Mouse (Mus musculus): Measurements from ENCODE around the gene Zfp46. TPM values are rescaled to one million over a fixed set of nuclear protein-coding genes. Genes with fewer than 3 reads are reported as not detected.
A peak's percentile ranks its signal among the peaks of the same experiment; 100 is the strongest.

The Zfp46 gene
- total RNA-seq, 2 experiments from 2014 or later: 61.7 to 63.2 TPM

DNA sequence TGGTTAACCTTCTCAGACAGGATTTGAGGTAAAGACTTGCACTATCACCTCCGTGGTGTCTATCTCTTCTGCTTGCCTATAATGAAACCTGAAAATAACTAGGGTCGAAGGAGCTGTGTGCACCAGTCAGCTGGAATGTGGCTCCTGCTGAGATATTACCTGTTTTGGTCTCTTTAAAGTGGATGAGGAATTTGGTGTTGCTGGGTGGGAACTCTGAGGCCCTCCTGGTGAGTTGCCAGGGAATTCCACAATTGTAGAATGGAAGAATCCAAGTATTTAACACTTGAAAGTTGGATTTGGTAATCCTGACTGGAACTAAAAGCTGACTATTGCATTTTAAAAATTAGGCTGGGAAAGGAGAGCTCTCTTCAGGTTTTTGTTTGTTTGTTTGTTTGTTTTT, 19.7 kb downstream of the Zfp46 start:
- intact Hi-C loops (cut with DNase I): no loop called here
- no peak for DNase-seq (ENCODE audit: low spot score in 2 of 2)

- DNase-seq (ENCODE audit: low spot score in 2 of 2): no peak
- intact Hi-C loops (cut with DNase I): no loop called here
Measured at GRCm38 (mm10) chr4:136308355-136308754, 23.9 kb downstream of the Zfp46 start.

DNA sequence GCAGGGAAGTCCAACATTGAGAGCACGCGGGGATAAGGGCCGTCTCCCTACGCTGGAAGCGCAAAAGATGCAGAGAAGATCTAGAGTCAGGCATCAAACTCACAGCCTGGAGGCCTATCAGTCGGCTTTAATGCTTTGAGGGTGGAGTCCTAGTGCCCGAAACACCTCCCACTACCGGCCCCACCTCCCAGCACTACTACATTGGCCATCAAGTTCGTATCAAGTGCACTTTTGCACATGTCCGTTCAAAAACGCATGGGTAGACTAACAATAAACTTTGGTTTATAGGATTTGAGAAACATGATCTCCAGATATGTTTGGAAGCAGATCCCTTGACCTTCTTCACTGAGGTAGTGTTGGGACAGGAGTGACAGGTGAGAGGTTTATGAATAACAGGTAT, 25.3 kb downstream of the Zfp46 start:
- no peak for DNase-seq (ENCODE audit: low spot score in 2 of 2)
- intact Hi-C loops (cut with DNase I): loop anchor here (1.0 kb wide), 1 partner anchor 24 kb away; no protein-coding TSS in a partner anchor

DNA sequence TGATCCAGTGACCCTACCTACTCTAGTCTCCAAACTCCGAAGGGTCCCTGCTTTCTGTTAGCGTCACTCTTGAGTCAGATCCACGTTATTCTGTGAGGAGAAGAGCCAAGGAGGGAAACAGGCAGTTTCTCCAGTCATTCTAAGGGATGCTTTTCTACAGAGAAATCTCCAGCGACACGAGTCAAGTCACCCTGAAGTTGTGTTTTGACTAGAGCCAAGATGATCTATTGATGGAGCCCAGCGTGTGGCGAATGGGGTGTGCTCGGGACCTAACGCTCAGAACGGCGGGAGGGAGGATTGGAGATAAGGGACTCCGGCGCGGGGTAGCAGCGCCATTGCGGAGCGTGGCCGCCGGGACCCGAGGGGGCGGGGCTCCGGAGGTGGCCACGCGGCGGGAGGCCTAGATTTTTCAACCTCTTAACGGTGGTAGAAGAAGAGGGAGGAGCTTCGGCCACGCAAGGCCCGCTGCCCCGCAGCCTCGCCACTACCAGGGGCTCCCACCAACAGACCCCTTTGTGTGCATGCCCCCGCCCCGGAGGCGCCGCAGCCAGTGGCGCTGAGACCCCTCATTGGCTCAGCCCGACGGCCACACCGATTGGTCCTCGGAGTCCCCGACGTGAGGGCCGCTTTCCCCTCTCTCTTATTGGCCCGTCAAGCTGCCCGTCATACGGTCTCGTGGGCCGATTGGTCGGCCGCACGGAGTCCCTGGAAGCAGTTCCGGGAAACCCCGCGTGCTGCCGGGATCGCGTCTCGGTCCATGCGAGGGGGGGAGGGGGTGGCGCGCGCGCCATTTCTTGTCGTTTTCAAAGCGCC, 26.0 kb downstream of the Zfp46 start, which contains the start of gene Hnrnpr:
Hnrnpr (plus strand) TSS at position 714 of the 813 bp plus-strand sequence.
- peak; percentile 98 to 99 for DNase-seq (ENCODE audit: low spot score in 2 of 2)
- intact Hi-C loops (cut with DNase I): loop anchor here (1.0 kb wide), 1 partner anchor 25 kb away; no protein-coding TSS in a partner anchor

DNA sequence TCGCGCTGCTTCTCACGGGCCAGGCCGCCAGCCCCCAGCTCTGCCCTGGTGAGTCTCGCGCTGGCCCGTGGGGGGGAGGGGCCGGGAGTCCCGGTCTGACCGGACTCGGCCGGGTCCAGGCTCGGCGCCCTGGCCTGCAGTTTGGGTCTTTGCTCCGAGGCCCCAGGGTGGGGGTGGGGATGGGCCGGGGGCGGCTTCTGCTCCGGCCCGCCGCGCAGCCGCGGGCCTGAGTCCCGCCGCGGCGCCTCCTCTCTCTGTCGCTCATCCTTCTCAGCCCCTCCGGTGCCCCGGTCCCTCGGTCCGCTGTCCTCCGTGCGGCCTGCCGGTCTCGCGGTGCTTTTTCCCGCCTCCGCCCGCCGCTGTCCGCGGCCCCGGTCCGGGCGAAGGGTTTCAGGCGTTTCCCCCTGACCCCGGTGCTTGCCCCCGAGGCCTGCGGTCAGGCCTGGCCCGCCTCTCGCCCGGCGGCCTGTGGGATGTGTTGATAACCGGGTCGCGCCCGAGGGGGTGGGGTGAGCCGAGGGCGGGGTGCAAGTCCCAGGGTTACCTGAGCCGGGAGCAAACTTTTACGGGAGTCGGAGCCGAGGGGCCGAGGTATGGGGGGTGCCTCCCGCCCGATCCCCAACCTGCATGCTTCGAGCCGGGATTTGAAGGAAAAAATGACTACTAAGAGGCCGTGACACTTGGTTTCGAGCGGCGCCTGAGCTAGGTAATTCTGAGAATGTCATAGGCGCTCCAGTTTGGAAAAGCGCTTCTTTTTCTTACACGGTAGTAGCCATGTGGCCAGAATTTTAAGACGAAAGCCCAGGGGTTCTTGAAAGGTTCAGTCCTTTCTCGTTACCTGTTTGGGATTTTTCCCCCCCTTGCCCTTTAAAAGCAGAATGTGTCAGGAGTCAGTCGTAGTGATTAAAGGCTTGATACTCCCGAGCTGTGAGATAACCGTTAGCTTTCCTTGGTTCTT, 26.8 kb downstream of the Zfp46 start:
- DNase-seq (ENCODE audit: low spot score in 2 of 2): peak in 1 of 2 experiments; percentile 32
- intact Hi-C loops (cut with DNase I): no loop called here

DNA sequence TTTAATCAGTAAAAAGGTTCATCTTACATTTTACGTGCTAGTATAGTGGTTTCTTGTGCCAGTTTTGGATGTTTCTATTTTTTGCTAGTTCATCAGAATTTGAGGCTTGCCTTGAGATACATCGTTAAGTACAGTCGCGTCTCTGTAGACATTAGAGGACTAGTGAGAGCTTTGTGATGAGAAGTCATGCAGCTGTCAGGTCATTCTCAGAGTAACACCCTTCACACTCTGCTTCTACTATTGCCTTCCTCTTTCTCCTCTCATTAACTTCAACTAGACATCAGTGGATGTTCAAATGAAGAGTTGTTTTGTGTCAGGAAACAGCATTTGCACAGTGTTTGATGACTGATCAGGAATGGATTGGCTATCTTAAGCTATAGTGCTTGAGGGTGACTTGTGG, 28.1 kb downstream of the Zfp46 start:
- intact Hi-C loops (cut with DNase I): no loop called here
- DNase-seq (ENCODE audit: low spot score in 2 of 2): no peak

DNA sequence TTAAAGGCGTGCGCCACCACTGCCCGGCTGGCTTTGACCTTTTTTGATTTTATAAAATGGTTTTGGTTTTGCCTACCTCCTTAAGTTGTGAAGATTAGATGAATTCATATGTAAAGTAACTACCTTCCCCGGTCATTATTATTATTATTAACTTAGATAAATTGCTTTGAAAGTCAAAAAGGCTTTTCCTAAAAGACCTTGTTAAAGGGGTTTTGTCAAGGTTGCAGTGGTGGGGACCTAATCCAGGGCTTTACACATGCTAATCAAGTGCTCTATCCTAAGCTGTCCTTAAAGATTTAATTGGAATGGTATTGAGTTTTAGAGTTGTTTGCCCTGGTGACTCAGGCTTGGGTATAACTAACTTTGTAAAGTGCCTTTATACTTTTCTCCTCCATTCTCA, 33.2 kb downstream of the Zfp46 start:
- intact Hi-C loops (cut with DNase I): no loop called here

GRCm38 (mm10) chr4:136320016-136320415, 35.5 kb downstream of the Zfp46 start:
- no peak for DNase-seq (ENCODE audit: low spot score in 2 of 2)
- intact Hi-C loops (cut with DNase I): loop anchor here (5.0 kb wide), 1 partner anchor 58 kb away; no protein-coding TSS in a partner anchor

More for the DNA sequence above, 33.2 kb downstream of the Zfp46 start:
- no peak for DNase-seq (ENCODE audit: low spot score in 2 of 2)

- no peak for DNase-seq (ENCODE audit: low spot score in 2 of 2)
- intact Hi-C loops (cut with DNase I): loop anchor here (5.0 kb wide), 1 partner anchor 62 kb away; no protein-coding TSS in a partner anchor
Measured at GRCm38 (mm10) chr4:136324226-136324625, 39.7 kb downstream of the Zfp46 start.

DNA sequence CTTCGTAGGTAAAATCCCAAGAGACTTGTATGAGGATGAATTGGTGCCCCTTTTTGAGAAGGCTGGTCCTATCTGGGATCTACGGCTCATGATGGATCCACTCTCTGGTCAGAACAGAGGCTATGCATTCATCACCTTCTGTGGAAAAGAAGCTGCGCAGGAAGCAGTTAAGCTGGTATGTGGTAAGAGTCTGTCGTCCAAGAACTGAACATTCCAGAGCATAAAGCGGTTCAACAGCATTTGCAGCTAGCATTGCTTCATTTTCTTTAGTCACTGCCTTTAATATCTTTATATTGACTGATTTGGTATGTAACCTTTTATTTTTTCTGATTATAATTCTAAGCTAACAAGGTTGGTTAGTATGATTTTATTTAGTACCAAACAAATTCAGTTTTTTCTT, 42.8 kb downstream of the Zfp46 start:
- intact Hi-C loops (cut with DNase I): no loop called here
- DNase-seq (ENCODE audit: low spot score in 2 of 2): no peak

GRCm38 (mm10) chr4:136328115-136328514, 43.6 kb downstream of the Zfp46 start:
- intact Hi-C loops (cut with DNase I): no loop called here
- DNase-seq (ENCODE audit: low spot score in 2 of 2): no peak

GRCm38 (mm10) chr4:136331709-136332108, 47.2 kb downstream of the Zfp46 start:
- DNase-seq (ENCODE audit: low spot score in 2 of 2): no peak
- intact Hi-C loops (cut with DNase I): no loop called here

DNA sequence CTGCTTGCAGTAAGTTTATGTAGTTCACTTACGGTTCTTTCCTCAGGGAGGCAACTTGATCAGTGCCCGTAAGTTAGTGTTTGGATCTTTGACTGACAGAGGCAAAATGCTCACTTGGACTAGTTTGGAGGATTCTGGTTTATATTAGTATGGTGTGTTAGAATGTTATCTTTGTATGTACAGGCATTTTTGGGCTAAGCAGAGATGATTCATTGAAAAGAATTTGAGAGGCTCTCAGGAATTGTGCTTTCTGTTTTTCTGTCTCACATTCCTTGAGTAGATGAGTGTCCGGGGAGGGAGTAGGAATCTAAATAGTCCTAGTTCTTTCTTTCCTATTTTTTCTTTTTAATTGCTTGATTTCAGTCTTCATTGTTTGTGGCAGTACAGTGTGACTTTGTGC, 48.7 kb downstream of the Zfp46 start:
- no peak for DNase-seq (ENCODE audit: low spot score in 2 of 2)
- intact Hi-C loops (cut with DNase I): no loop called here

GRCm38 (mm10) chr4:136335065-136335464, 50.6 kb downstream of the Zfp46 start:
- intact Hi-C loops (cut with DNase I): no loop called here
- DNase-seq (ENCODE audit: low spot score in 2 of 2): no peak

- intact Hi-C loops (cut with DNase I): no loop called here
- DNase-seq (ENCODE audit: low spot score in 2 of 2): no peak
Measured at GRCm38 (mm10) chr4:136337129-136337528, 52.6 kb downstream of the Zfp46 start.

Other genes starting within 250 kb of the Zfp46 start
- 100 to 1,000 TPM; 248 to 256 TPM for gene Rpl11, start 231.3 kb upstream of the Zfp46 start, total RNA-seq (2021)
- gene Id3, start 141.2 kb upstream of the Zfp46 start, total RNA-seq (2021): 10 to 100 TPM; 35.3 to 40.7 TPM
- gene E2f2, start 112.3 kb upstream of the Zfp46 start, total RNA-seq (2021): under 1 TPM; 0.61 to 0.72 TPM
- gene Asap3, start 78.3 kb upstream of the Zfp46 start, total RNA-seq (2021): 1 to 10 TPM; 2.2 to 2.5 TPM
- under 1 TPM; 0.63 to 0.74 TPM for gene Tcea3, start 37.0 kb upstream of the Zfp46 start, total RNA-seq (2021)
- gene Hnrnpr, start 26.3 kb downstream of the Zfp46 start, total RNA-seq (2021): 10 to 100 TPM; 80.1 to 83.0 TPM
- 1 to 10 TPM; 1.9 to 7.2 TPM for gene Htr1d, start 138.8 kb downstream of the Zfp46 start, total RNA-seq (2021)
- gene 6030445D17Rik, start 177.6 kb downstream of the Zfp46 start, total RNA-seq (2021): under 1 TPM; 0.25 to 0.68 TPM
- 10 to 100 TPM; 74.6 to 75.0 TPM for gene Luzp1, start 185.1 kb downstream of the Zfp46 start, total RNA-seq (2021)

Data from left cerebral cortex, postnatal 36 days (tissue).